In the genomic region with DNA sequence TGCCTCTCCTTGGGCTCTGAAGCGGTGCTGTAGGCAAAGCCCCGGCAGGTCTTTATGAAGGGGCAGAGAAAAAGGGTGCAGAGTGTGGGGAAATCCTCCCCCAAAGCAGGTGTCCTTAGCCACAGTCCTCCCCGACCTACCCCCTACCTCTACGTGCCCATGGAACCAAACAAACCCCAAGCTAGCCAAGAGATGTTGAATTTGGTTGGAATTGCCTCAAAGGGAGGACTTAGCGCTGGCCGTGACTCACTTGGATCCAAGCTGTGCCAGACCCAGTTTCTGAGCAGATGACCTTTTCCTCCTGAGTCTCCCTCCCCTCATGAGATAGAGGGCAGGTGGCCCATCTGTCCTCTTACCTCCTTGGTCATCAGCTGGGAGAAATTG, we compare ENCODE assay signal across 9 mouse cellular contexts.
DNase-seq lines count a peak whose midpoint lies in the region; ATAC-seq lines count a peak whose summit lies in the region.
"Had no signal": no experiment of that assay in that cellular context is flagged by ENCODE, and none has a peak within 500 bp of the region (broad histone marks: within the 10 kb centered on the region; RNA-seq: fewer than 3 reads in every experiment).

No protein-coding gene starts in this region.

- no peak overlapping the region for H3K9ac ChIP-seq in forebrain, embryonic 14.5 days (ENCODE audit: low read length)
- no peak overlapping the region for H3K9ac ChIP-seq in midbrain, embryonic 13.5 days (replicated peaks)
- H3K9ac ChIP-seq: liver, embryonic 14.5 days had no signal

- no peaks in the 10 kb centered on the region for H3K36me3 ChIP-seq in forebrain, embryonic 14.5 days (ENCODE audit: control insufficient read depth, insufficient read depth, low read length)
- H3K36me3 ChIP-seq in midbrain, embryonic 13.5 days, result no peaks in the 10 kb centered on the region

- no peaks in the 10 kb centered on the region for H3K9me3 ChIP-seq in forebrain, embryonic 14.5 days (replicated peaks; ENCODE audit: control insufficient read depth, low read length)
- no peaks in the 10 kb centered on the region for H3K9me3 ChIP-seq in midbrain, embryonic 13.5 days

- H3K4me1 ChIP-seq in forebrain, embryonic 14.5 days (ENCODE audit: control insufficient read depth, insufficient read depth, low read length), result 0 out of 2 replicates have a peak, but pooled peaks cover 6% of the 10 kb centered on the region
- H3K4me1 ChIP-seq in midbrain, embryonic 13.5 days (replicated peaks), result peaks cover 41% of the 10 kb centered on the region

- WGBS in forebrain, embryonic 14.5 days, result 72% methylated on average over 6 of the region's 6 CpGs
- 45% methylated on average over 6 of the region's 6 CpGs for WGBS in midbrain, embryonic 13.5 days

- H3K4me2 ChIP-seq in forebrain, embryonic 14.5 days (ENCODE audit: low read length), result no peak overlapping the region
- peak overlapping the region; percentile 18 for H3K4me2 ChIP-seq in midbrain, embryonic 13.5 days (replicated peaks)

- no peaks in the 10 kb centered on the region for H3K27me3 ChIP-seq in forebrain, embryonic 14.5 days (replicated peaks; ENCODE audit: control insufficient read depth, insufficient read depth, low read length)
- H3K27me3 ChIP-seq in midbrain, embryonic 13.5 days, result no peaks in the 10 kb centered on the region

- H3K4me3 ChIP-seq in forebrain, embryonic 14.5 days (ENCODE audit: low read depth, low read length), result no peak overlapping the region
- no peak overlapping the region for H3K4me3 ChIP-seq in midbrain, embryonic 13.5 days (replicated peaks)

- DNase-seq in gastrocnemius, postnatal 25 days, result peak; percentile 5
- no peak for DNase-seq in gastrocnemius, postnatal 10 days
- DNase-seq in adrenal gland, postnatal 25 days, result peak; percentile 48
- DNase-seq in forebrain, embryonic 14.5 days (ENCODE audit: low spot score), result no peak
- DNase-seq in thymus, postnatal 25 days, result no peak
- no peak for DNase-seq in frontal cortex, postnatal 10 days (ENCODE audit: low spot score in 2 of 2)

- peak; percentile 43; the same call in 1 of the 2 replicates for ATAC-seq in forebrain, embryonic 14.5 days
- ATAC-seq in midbrain, embryonic 13.5 days, result no peak
- no peak for ATAC-seq in megakaryocyte progenitor cell, adult 5-6 weeks (replicated peaks; ENCODE audit: poor library complexity)

- H3K27ac ChIP-seq in forebrain, embryonic 14.5 days (ENCODE audit: low read depth, low read length), result peak overlapping the region; percentile 55
- H3K27ac ChIP-seq in midbrain, embryonic 13.5 days, result peak overlapping the region; percentile 73
- H3K27ac ChIP-seq: liver, embryonic 14.5 days had no signal

Comparison
In these comparisons a context has a peak if more than half of its experiments do, and no peak if none do; other contexts are left out.
1. DNase-seq: peak in gastrocnemius, postnatal 25 days (single experiment) and adrenal gland, postnatal 25 days (single experiment); none in gastrocnemius, postnatal 10 days (single experiment), forebrain, embryonic 14.5 days (single experiment), thymus, postnatal 25 days (single experiment) and frontal cortex, postnatal 10 days (0 of 2).